Mouse (Mus musculus) forebrain, embryonic 14.5 days (tissue): ENCODE measurements at regions not wholly inside any gene's neighbourhood (a gene's known extent, or its start where the extent isn't known, plus 50 kb on each side); places are given as distances from the start of the nearest gene placed in this dataset.

ENCODE experiments used
- ATAC-seq: fragments of 200-750 bp; cut with Nextera tagmentation; 2 replicates; pipeline ENCODE4 v1.8.0; 2017; ENCODE audit warnings: mild to moderate bottlenecking, moderate library complexity
- DNase-seq: peaks from one replicate; pipeline ENCODE4 v3.0.0-alpha.2; 2015; ENCODE audit warnings: low spot score
- H3K27ac ChIP-seq: fragments of 300-500 bp; sonication (generic); 2 replicates; pipeline ENCODE4 v1.5.1; 2014; ENCODE audit warnings: low read depth, mild to moderate bottlenecking, control low read depth, low read length, moderate library complexity
- H3K27me3 ChIP-seq: fragments of 300-500 bp; sonication (generic); replicated peaks from 2 replicates; pipeline ENCODE4 v1.6.1; 2014; ENCODE audit warnings: low read length, control low read depth, mixed read lengths; ENCODE audit not compliant: control insufficient read depth, insufficient read depth
- H3K36me3 ChIP-seq: fragments of 300-500 bp; sonication (generic); 2 replicates; pipeline ENCODE4 v1.6.1; 2014; ENCODE audit warnings: low read length, control low read depth; ENCODE audit not compliant: control insufficient read depth, insufficient read depth
- H3K4me1 ChIP-seq: fragments of 300-500 bp; sonication (generic); 2 replicates; pipeline ENCODE4 v1.6.1; 2014; ENCODE audit warnings: antibody characterized with exemption, low read length, control low read depth; ENCODE audit not compliant: control insufficient read depth, insufficient read depth
- H3K4me2 ChIP-seq: fragments of 300-500 bp; sonication (generic); 2 replicates; pipeline ENCODE4 v1.6.1; 2014; ENCODE audit warnings: mild to moderate bottlenecking, control low read depth, low read length
- H3K4me3 ChIP-seq: fragments of 300-500 bp; sonication (generic); 2 replicates; pipeline ENCODE4 v1.5.1; 2014; ENCODE audit warnings: low read depth, low read length, control low read depth
- H3K9ac ChIP-seq: fragments of 300-500 bp; sonication (generic); 2 replicates; pipeline ENCODE4 v1.6.1; 2014; ENCODE audit warnings: mild to moderate bottlenecking, low read length, control low read depth, moderate library complexity
- H3K9me3 ChIP-seq: fragments of 300-500 bp; sonication (generic); replicated peaks from 2 replicates; pipeline ENCODE4 v1.6.1; 2016; ENCODE audit warnings: low read length, control low read depth, mixed read lengths; ENCODE audit not compliant: control insufficient read depth
- WGBS: fragments of 180-500 bp; shearing (Covaris S2); extraction: QIAGEN DNeasy Blood & Tissue Kit; methylation state at CpG from one replicate; pipeline ENCODE4 v1.1.7; 2014; 5-methylcytosine and 5-hydroxymethylcytosine counted together

DNA sequence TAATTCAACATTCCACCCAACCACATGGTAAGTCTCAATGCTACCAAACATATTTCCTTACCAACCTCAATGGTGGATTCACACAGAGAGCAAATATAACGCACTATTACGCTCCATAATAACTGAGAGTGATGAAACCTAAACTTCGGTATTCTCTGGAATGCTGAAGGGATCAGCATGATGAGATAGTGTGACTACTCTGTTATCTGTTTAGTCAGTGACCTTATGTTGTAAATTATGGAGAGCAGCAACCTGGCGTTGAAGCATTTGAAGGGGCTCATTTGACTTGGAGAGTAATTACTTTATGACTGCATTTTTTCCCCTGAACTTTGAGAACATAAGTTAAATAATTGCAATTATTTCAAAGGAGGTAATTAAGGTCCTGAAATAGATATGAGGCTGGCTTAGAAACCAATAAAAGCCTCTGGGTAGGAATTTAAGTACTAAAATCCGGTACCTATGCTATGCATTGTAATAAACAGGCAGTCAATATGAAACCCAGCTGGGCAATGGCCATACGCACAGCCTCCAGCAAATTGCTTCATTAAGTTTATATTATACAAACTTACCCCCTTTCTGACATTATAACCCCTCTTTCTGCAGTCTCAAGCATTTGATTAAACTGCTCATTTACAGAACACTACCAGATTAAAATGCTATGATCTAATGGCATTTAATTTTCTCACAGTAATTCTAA lies 1378.9 kb upstream of the Jmjd1c start:
- no peak overlapping the region for H3K9ac ChIP-seq
- no peaks in the 10 kb centered on the region for H3K4me1 ChIP-seq
- H3K4me2 ChIP-seq, result no peak overlapping the region
- H3K9me3 ChIP-seq, result no peaks in the 10 kb centered on the region
- 86% methylated on average over 6 of the region's 6 CpGs for WGBS
- no peak for DNase-seq
- H3K27me3 ChIP-seq, result no peaks in the 10 kb centered on the region
- no peak overlapping the region for H3K4me3 ChIP-seq
- no peak overlapping the region for H3K27ac ChIP-seq
- ATAC-seq, result no peak
- no peaks in the 10 kb centered on the region for H3K36me3 ChIP-seq

DNA sequence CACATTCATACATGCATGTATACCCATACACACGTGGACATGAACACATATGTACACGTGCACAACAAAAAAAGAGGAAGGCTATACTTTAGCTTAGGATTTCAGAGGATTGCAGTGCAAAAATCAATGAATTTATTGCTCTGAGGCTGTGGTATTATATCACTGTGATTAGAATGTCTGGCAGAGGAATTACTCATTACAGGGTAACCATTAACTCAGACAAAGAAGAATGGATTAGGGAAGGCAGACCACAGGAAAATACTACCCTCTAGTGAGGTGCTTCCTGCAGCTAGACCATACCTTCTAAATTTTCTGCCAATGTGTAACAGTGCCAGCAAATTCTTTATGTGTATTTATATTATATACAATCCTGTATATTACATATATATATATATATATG lies 1373.4 kb upstream of the Jmjd1c start:
- no peak overlapping the region for H3K9ac ChIP-seq
- DNase-seq, result no peak
- H3K4me3 ChIP-seq, result no peak overlapping the region
- 86% methylated on average over 2 of the region's 2 CpGs for WGBS
- H3K4me1 ChIP-seq, result no peaks in the 10 kb centered on the region
- no peaks in the 10 kb centered on the region for H3K27me3 ChIP-seq
- no peak overlapping the region for H3K4me2 ChIP-seq
- no peaks in the 10 kb centered on the region for H3K36me3 ChIP-seq
- no peaks in the 10 kb centered on the region for H3K9me3 ChIP-seq
- no peak for ATAC-seq
- no peak overlapping the region for H3K27ac ChIP-seq

DNA sequence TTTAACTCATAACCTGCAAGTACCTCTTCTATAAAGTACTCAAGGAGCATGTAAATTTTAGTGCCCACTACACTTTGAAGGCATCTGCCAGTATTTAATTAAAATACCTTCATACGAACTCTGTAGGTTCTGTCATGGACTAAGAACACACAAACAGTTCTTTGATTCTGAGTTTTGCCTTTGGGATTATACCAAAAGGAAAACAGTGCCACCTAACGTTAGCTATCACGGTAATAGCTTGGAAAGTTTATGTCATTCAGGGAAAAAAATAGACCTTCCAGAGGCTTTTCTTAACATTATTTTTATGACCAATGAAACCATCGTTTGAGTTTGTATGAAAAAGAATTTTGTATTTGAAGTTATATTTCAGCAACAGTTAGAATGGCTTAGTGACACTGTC lies 1326.5 kb upstream of the Jmjd1c start:
- 35% methylated on average over 4 of the region's 4 CpGs for WGBS
- no peak overlapping the region for H3K9ac ChIP-seq
- no peak overlapping the region for H3K4me2 ChIP-seq
- H3K4me3 ChIP-seq, result no peak overlapping the region
- H3K36me3 ChIP-seq, result no peaks in the 10 kb centered on the region
- H3K27me3 ChIP-seq, result no peaks in the 10 kb centered on the region
- no peak for ATAC-seq
- H3K9me3 ChIP-seq, result no peaks in the 10 kb centered on the region
- no peaks in the 10 kb centered on the region for H3K4me1 ChIP-seq
- no peak overlapping the region for H3K27ac ChIP-seq
- peak; percentile 65 for DNase-seq

DNA sequence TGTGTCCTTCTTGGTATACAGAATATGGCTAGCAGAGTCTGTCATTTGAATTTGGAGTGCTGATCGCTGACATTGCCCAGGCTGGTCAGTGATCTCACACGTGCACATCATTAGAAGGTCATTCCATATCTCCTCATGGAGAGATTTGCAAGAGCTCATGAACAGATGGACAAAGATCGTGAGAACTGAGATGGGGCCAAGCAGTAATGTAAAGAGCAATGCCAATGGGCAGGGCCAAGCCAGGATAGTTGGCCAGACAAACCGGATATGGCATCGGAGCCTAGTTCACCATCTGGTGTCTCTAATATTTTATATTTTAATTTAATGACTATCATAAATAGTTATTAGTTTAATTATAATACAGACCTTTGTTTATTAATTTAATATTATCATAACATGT lies 1324.0 kb upstream of the Jmjd1c start:
- Histone ChIP-seq H3K9me3 (no peaks in the 10 kb centered on the region), H3K4me2 (no peak overlapping the region), H3K27ac (no peak overlapping the region), H3K27me3 (no peaks in the 10 kb centered on the region), H3K36me3 (no peaks in the 10 kb centered on the region), H3K4me1 (no peaks in the 10 kb centered on the region), H3K4me3 (no peak overlapping the region), H3K9ac (no peak overlapping the region)
- ATAC-seq, result no peak
- 92% methylated on average over 5 of the region's 5 CpGs for WGBS
- no peak for DNase-seq

DNA sequence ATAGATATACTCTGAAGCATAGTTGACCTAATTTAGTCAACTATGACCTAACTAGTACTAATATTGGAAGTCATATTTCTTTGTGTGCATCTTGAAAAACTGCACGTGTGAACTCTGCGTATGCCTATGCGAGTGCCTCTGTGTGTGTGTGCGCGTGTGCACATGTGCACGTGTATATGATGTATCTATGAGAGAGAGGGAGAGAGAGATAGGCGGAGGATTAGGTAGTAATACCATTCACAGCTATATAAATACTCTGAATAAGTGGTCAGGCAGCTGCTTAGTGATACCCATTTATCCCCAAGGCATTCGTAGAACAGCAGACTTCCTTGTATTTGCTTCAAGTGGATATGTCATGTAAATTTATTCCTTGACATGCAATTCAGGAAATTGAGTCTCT lies 1310.9 kb upstream of the Jmjd1c start:
- Histone ChIP-seq H3K4me2 (no peak overlapping the region), H3K27me3 (no peaks in the 10 kb centered on the region), H3K9ac (no peak overlapping the region), H3K4me1 (no peaks in the 10 kb centered on the region), H3K9me3 (no peaks in the 10 kb centered on the region), H3K4me3 (no peak overlapping the region), H3K27ac (no peak overlapping the region), H3K36me3 (no peaks in the 10 kb centered on the region)
- DNase-seq (no peak), ATAC-seq (no peak)
- 94% methylated on average over 8 of the region's 8 CpGs for WGBS
